Comparison of ENCODE assay signal across 9 mouse cellular contexts in the genomic region with DNA sequence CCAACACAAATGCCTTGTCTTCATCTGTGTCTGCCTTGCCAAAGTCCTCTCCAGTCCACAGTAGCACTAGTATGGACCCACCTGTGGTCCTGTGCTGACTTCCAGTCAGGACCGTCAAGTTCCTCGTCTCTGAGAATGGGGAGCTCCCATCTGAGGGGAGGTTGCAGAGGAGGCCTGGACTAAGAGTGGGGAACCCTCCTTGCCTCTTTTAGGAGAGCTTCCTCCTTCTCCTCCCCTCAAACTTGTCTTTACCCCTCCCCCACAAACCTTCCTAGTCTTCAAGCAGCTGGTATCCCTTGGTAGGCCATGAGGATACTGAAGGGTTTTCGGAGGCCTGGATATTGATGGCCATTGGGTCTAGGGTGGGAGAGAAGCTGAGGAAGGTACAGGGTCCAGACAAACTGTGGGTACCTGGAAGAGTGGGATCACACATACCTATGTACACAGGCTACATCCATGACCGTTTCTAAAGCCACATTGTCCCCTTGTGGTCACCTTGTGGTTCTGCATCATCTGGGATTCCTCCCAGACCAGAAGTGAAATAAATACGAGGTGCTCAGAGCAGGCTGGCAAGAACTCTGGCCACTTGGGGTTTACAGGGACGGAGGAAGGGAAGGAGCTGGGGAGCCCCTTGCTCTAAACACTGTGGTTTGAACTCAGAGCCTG. TPM values are rescaled to one million over a fixed set of nuclear protein-coding genes. Genes with fewer than 3 reads are reported as not detected.
DNase-seq lines count a peak whose midpoint lies in the region; ATAC-seq and TF ChIP-seq lines count a peak whose summit lies in the region.
"Had no signal": no experiment of that assay in that cellular context is flagged by ENCODE, and none has a peak within 500 bp of the region (broad histone marks: within the 10 kb centered on the region; RNA-seq: fewer than 3 reads in every experiment).

No protein-coding gene starts in this region.

- no peak overlapping the region for H3K4me2 ChIP-seq in forebrain, embryonic 14.5 days (ENCODE audit: low read length)
- H3K4me2 ChIP-seq in intestine, embryonic 14.5 days (ENCODE audit: low read length) = no peak overlapping the region
- H3K4me2 ChIP-seq in lung, embryonic 15.5 days = no peak overlapping the region
- H3K4me2 ChIP-seq: midbrain, embryonic 12.5 days had no signal

- no peak overlapping the region for H3K9ac ChIP-seq in forebrain, embryonic 14.5 days (ENCODE audit: low read length)
- no peak overlapping the region for H3K9ac ChIP-seq in intestine, embryonic 14.5 days (ENCODE audit: low read length)
- H3K9ac ChIP-seq in lung, embryonic 15.5 days = no peak overlapping the region
- H3K9ac ChIP-seq: midbrain, embryonic 12.5 days had no signal

- H3K36me3 ChIP-seq in forebrain, embryonic 14.5 days (ENCODE audit: control insufficient read depth, insufficient read depth, low read length) = no peaks in the 10 kb centered on the region
- H3K36me3 ChIP-seq in intestine, embryonic 14.5 days (ENCODE audit: control insufficient read depth, insufficient read depth, low read length) = no peaks in the 10 kb centered on the region
- no peaks in the 10 kb centered on the region for H3K36me3 ChIP-seq in lung, embryonic 15.5 days
- H3K36me3 ChIP-seq in small intestine, adult 2 months (ENCODE audit: control insufficient read depth, insufficient read depth, low read length) = no peaks in the 10 kb centered on the region
- H3K36me3 ChIP-seq: midbrain, embryonic 12.5 days had no signal

- no peaks in the 10 kb centered on the region for H3K4me1 ChIP-seq in forebrain, embryonic 14.5 days (ENCODE audit: control insufficient read depth, insufficient read depth, low read length)
- H3K4me1 ChIP-seq in intestine, embryonic 14.5 days (replicated peaks; ENCODE audit: control insufficient read depth, insufficient read depth, low read length) = peaks cover 4% of the 10 kb centered on the region
- peaks cover 36% of the 10 kb centered on the region for H3K4me1 ChIP-seq in lung, embryonic 15.5 days
- peaks cover under 1% of the 10 kb centered on the region; the same call in 1 of the 2 replicates for H3K4me1 ChIP-seq in small intestine, adult 2 months (ENCODE audit: control insufficient read depth, insufficient read depth, insufficient read length, low read length)

- no peaks in the 10 kb centered on the region for H3K9me3 ChIP-seq in forebrain, embryonic 14.5 days (replicated peaks; ENCODE audit: control insufficient read depth, low read length)
- H3K9me3 ChIP-seq in intestine, embryonic 14.5 days (ENCODE audit: control insufficient read depth, low read length) = no peaks in the 10 kb centered on the region
- no peaks in the 10 kb centered on the region for H3K9me3 ChIP-seq in lung, embryonic 15.5 days
- H3K9me3 ChIP-seq: midbrain, embryonic 12.5 days had no signal

- 36% methylated on average over 6 of the region's 6 CpGs for WGBS in forebrain, embryonic 14.5 days
- 36% methylated on average over 6 of the region's 6 CpGs for WGBS in intestine, embryonic 14.5 days
- 31% methylated on average over 6 of the region's 6 CpGs for WGBS in lung, embryonic 15.5 days
- 41% methylated on average over 6 of the region's 6 CpGs for WGBS in small intestine, adult 2 months

- H3K27ac ChIP-seq in forebrain, embryonic 14.5 days (ENCODE audit: low read depth, low read length) = no peak overlapping the region
- H3K27ac ChIP-seq in intestine, embryonic 14.5 days (ENCODE audit: low read depth) = no peak overlapping the region
- H3K27ac ChIP-seq in lung, embryonic 15.5 days = no peak overlapping the region
- H3K27ac ChIP-seq in small intestine, adult 2 months (ENCODE audit: insufficient read depth, low read depth, low read length) = no peak overlapping the region
- H3K27ac ChIP-seq: midbrain, embryonic 12.5 days had no signal

- peak; percentile 63; the same call in 1 of the 2 replicates for TF ChIP-seq CTCF in small intestine, adult 2 months (IDR thresholded peaks at IDR 0.05; ENCODE audit: extremely low read depth, insufficient read length, insufficient replicate concordance, low read depth, low read length)

- intact Hi-C loops in gastrocnemius, postnatal 14 days (cut with DNase I; ENCODE audit: low total_unique reads) = loop anchor here (5.0 kb wide), 1 partner anchor 109 kb away; no protein-coding TSS in a partner anchor

- DNase-seq in frontal cortex, postnatal 14 days (ENCODE audit: low spot score in 2 of 2) = no peak
- DNase-seq in Muller cell, postnatal 12 days (ENCODE audit: inconsistent ontology term) = peak; percentile 63
- peak; percentile 78 for DNase-seq in forebrain, embryonic 14.5 days (ENCODE audit: low spot score)
- DNase-seq in intestine, embryonic 14.5 days (ENCODE audit: low spot score) = peak; percentile 71
- no peak for DNase-seq in gastrocnemius, postnatal 14 days

- H3K27me3 ChIP-seq in forebrain, embryonic 14.5 days (replicated peaks; ENCODE audit: control insufficient read depth, insufficient read depth, low read length) = no peaks in the 10 kb centered on the region
- peaks cover 6% of the 10 kb centered on the region for H3K27me3 ChIP-seq in intestine, embryonic 14.5 days (replicated peaks; ENCODE audit: control insufficient read depth, insufficient read depth, low read length)
- H3K27me3 ChIP-seq in lung, embryonic 15.5 days = no peaks in the 10 kb centered on the region
- H3K27me3 ChIP-seq in small intestine, adult 2 months (ENCODE audit: control insufficient read depth, insufficient read depth, low read length) = no peaks in the 10 kb centered on the region

- no peak for TF ChIP-seq POLR2A in small intestine, adult 2 months (IDR thresholded peaks at IDR 0.05; ENCODE audit: low read depth, low read length)

- no peak overlapping the region for H3K4me3 ChIP-seq in forebrain, embryonic 14.5 days (ENCODE audit: low read depth, low read length)
- no peak overlapping the region for H3K4me3 ChIP-seq in intestine, embryonic 14.5 days (ENCODE audit: low read depth, low read length)
- no peak overlapping the region for H3K4me3 ChIP-seq in lung, embryonic 15.5 days
- no peak overlapping the region for H3K4me3 ChIP-seq in small intestine, adult 2 months (ENCODE audit: low read depth, low read length)
- H3K4me3 ChIP-seq: midbrain, embryonic 12.5 days had no signal

- ATAC-seq in frontal cortex, adult (ENCODE audit: low TSS enrichment) = peak; percentile 52; the same call in 1 of the 2 replicates
- peak; percentile 85 for ATAC-seq in forebrain, embryonic 14.5 days
- ATAC-seq in intestine, embryonic 14.5 days (replicated peaks; ENCODE audit: low FRiP score, low TSS enrichment, low read depth) = peak; percentile 75
- peak; percentile 68 for ATAC-seq in lung, embryonic 15.5 days (ENCODE audit: borderline replicate concordance, extremely low read depth, low FRiP score, low TSS enrichment)

RNA-seq across cellular contexts. Expression of gene Egfl7, which starts 18.3 kb away (rescaled TPM):
- polyA plus RNA-seq in forebrain, embryonic 14.5 days (2014; fragmentation: Nextera tagmentation; extraction: Ambion mirVana) = 52.5 and 52.8 TPM in 2 replicates
- 129 and 135 TPM in 2 replicates for polyA plus RNA-seq in intestine, embryonic 14.5 days (2014; fragmentation: Nextera tagmentation; extraction: Ambion mirVana)
- polyA plus RNA-seq in lung, embryonic 15.5 days (2015; fragmentation: Nextera tagmentation; extraction: Ambion mirVana) = 339 and 341 TPM in 2 replicates
- polyA plus RNA-seq in small intestine, adult 2 months (2012; rRNA removed) = 61.1 and 96.8 TPM in 2 replicates
- 100 to 1,000 TPM in 1 of 2 experiments, 10 to 100 TPM in 1; 64.1 to 106 TPM for total RNA-seq in gastrocnemius, postnatal 14 days (2021)

RNA-seq across cellular contexts. Expression of gene Gm20532, which starts 25.0 kb away (rescaled TPM):
- not detected in 2 replicates for polyA plus RNA-seq in forebrain, embryonic 14.5 days (2014; fragmentation: Nextera tagmentation; extraction: Ambion mirVana)
- not detected in 2 replicates for polyA plus RNA-seq in intestine, embryonic 14.5 days (2014; fragmentation: Nextera tagmentation; extraction: Ambion mirVana)
- not detected in 2 replicates for polyA plus RNA-seq in lung, embryonic 15.5 days (2015; fragmentation: Nextera tagmentation; extraction: Ambion mirVana)
- polyA plus RNA-seq in small intestine, adult 2 months (2012; rRNA removed) = not detected in 2 replicates
- not detected for total RNA-seq in gastrocnemius, postnatal 14 days (2021)
- polyA plus RNA-seq: midbrain, embryonic 12.5 days had no signal

RNA-seq across cellular contexts. Expression of gene Agpat2, which starts 42.7 kb away (rescaled TPM):
- polyA plus RNA-seq in forebrain, embryonic 14.5 days (2014; fragmentation: Nextera tagmentation; extraction: Ambion mirVana) = 4.0 TPM in 2 replicates
- 47.5 and 53.8 TPM in 2 replicates for polyA plus RNA-seq in intestine, embryonic 14.5 days (2014; fragmentation: Nextera tagmentation; extraction: Ambion mirVana)
- 39.1 and 41.1 TPM in 2 replicates for polyA plus RNA-seq in lung, embryonic 15.5 days (2015; fragmentation: Nextera tagmentation; extraction: Ambion mirVana)
- polyA plus RNA-seq in small intestine, adult 2 months (2012; rRNA removed) = 288 and 515 TPM in 2 replicates
- total RNA-seq in gastrocnemius, postnatal 14 days (2021) = 1 to 10 TPM; 4.9 to 6.3 TPM

RNA-seq across cellular contexts. Expression of gene Notch1, which starts 45.0 kb away (rescaled TPM):
- 30.3 and 32.3 TPM in 2 replicates for polyA plus RNA-seq in forebrain, embryonic 14.5 days (2014; fragmentation: Nextera tagmentation; extraction: Ambion mirVana)
- 21.6 and 24.3 TPM in 2 replicates for polyA plus RNA-seq in intestine, embryonic 14.5 days (2014; fragmentation: Nextera tagmentation; extraction: Ambion mirVana)
- polyA plus RNA-seq in lung, embryonic 15.5 days (2015; fragmentation: Nextera tagmentation; extraction: Ambion mirVana) = 22.1 and 23.9 TPM in 2 replicates
- polyA plus RNA-seq in small intestine, adult 2 months (2012; rRNA removed) = 19.6 and 21.6 TPM in 2 replicates
- 10 to 100 TPM; 17.1 to 18.9 TPM for total RNA-seq in gastrocnemius, postnatal 14 days (2021)

Comparison
In these comparisons a context has a peak if more than half of its experiments do, and no peak if none do; other contexts are left out.
1. DNase-seq: peak in Muller cell, postnatal 12 days (single experiment), forebrain, embryonic 14.5 days (single experiment) and intestine, embryonic 14.5 days (single experiment); none in frontal cortex, postnatal 14 days (0 of 2) and gastrocnemius, postnatal 14 days (single experiment).
2. Peak in every context shown above with its lines, with median percentiles within 50 percentile points of each other: ATAC-seq.